Mouse (Mus musculus): ENCODE measurements around the gene Alyref.
"Not testable (repeated sequence)": the region's sequence is repeated elsewhere in the genome, so short reads cannot be mapped to it uniquely, and the experiment has no call there.

Gene Alyref

GRCm38 (mm10) chr11:120575046-120575445 lies 23.1 kb downstream of the Alyref start:
- no peak for DNase-seq (ENCODE audit: extremely low read depth, low read depth, low spot score)

DNA sequence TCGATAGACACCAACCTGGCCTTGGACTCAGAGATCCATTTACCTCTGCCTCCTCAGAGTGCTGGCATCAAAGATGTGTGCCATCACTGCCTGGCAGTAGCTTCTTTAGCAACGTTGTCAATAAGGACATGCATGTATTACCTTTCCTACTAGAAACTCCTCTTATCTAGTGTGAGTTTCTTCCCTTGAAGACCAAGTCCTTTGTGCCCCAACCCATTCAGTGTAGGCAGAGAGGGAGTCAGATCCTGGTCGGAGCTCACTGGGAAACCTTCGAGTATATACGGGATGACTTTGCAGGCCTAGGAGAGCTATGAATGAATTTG lies 23.9 kb downstream of the Alyref start:
- no peak for DNase-seq (ENCODE audit: extremely low read depth, low read depth, low spot score)

DNA sequence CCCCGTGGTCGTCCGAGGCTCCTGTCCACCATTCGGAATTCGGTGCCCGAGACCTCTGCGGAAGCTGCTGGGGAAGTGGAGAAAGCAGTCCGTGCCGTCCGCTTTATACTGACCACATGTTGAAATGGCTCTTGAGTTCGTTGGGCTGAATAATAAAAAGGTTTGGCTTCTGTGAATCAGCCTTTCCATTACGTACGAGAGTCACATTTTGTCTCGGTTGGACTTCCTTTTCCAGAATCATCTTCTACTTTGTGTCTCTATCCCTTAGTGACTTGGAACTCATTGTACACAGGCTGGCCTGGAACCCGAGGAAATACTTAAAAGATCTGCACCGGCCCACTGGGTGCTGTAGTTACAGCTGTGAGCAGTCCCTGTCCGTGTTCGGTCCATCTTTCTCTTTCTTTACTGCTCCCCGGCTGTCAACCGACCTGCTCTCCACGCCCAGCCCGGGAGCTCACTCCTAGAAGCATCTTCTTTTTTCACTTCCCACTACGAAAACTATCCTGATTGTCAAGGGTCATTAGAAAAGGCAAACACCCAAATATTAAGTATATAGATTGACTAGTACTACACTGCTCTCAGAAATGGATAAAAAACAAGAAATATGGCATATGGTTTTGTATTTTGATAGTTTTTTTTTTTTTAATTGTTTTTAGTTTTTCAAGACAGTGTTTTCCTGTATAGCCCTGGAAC lies 24.4 kb downstream of the Alyref start:
- DNase-seq (ENCODE audit: extremely low read depth, low read depth, low spot score), result no peak

DNA sequence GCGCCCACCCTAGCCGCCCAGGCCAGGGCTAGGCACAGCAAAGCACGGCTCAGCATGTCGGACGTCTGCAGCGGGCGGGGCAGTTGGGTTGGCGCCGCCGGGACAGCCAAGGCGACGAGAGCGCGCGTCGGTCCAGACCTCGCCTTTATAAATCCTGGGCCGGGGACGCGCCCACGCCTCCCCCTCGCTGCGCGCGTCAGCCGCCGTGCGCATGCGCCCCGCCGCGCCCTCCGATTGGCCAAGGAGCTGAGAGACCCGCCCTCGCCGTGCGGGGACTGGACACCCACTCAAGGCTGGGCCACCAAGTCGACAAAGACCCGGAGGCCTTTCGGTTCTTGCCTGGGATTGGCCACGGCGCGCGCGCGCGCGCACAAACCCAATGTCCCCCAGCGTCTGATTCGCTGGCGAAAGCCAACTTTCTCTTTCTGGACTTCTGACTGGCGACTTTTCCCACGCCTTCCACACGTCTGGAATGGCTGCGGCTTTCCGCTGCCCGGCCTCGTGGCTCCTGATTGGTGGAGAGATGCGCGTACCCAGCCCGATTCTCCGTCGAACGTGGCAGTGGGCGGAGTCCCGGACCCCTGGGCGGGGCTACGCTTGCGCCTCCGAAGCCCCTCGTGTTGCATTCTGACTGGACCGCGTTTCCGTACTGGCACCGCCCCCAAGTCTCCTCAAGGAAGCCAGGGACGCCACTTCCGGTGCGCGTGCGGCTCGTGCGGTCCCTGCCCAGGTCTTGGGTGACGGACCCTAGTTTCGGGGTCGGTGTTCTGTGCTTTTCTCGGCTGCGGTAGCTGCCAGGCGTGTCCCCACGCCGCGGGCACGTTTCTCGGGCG lies 25.2 kb downstream of the Alyref start, which contains the start of gene P4hb:
TSS of gene P4hb (minus strand) at position 502 of the 833 bp plus-strand sequence.
- peak; percentile 87 for DNase-seq (ENCODE audit: extremely low read depth, low read depth, low spot score)

- DNase-seq (ENCODE audit: extremely low read depth, low read depth, low spot score), result no peak
These were observed 25.8 kb downstream of the Alyref start for GRCm38 (mm10) chr11:120572417-120572751.

GRCm38 (mm10) chr11:120571754-120572416 lies 26.3 kb downstream of the Alyref start:
- no peak for DNase-seq (ENCODE audit: extremely low read depth, low read depth, low spot score)

GRCm38 (mm10) chr11:120571122-120571521 lies 27.0 kb downstream of the Alyref start:
- peak; percentile 68 for DNase-seq (ENCODE audit: extremely low read depth, low read depth, low spot score)

- no peak for DNase-seq (ENCODE audit: extremely low read depth, low read depth, low spot score)
These were observed 29.8 kb downstream of the Alyref start for GRCm38 (mm10) chr11:120568324-120568723.

DNA sequence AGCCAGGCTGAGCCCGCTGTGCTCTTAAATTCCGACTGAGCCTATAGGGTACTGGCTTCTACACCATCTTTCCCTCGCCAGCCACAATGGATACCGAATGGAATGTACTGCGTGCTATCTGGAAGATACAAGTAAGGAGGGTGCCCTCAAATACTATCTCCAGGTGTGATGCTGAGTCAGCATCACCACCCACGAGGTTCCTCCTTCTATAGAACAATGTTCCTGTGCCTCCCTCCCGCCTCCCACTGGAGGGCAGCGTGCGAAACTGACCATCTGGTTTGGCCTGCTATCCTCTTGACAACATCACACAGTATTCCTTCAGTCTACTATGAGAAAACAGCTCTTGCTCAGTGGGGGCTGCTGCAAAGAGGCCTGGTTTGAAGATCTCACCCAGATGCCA lies 33.1 kb downstream of the Alyref start:
- DNase-seq (ENCODE audit: extremely low read depth, low read depth, low spot score), result no peak

DNA sequence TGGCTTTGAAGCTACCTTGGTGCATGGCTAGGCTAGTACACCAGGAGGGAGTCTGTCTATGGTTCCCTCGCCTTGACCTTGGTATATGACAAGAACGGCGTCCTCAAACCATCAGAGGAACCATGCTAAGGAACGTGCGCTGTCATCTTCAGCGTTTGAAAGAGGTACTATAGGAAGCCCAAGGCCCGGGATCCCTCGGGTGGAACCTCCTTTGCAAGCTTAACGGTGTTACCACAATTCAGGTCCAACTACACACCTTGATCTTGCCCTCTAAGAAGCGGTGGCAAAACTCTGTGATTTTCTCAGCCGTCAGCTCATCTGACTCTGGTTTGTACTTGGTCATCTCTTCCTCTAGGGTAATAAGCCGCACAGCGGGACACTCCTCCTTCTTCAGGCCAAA lies 35.2 kb downstream of the Alyref start:
- no peak for DNase-seq (ENCODE audit: extremely low read depth, low read depth, low spot score)

GRCm38 (mm10) chr11:120560952-120561728 lies 37.0 kb downstream of the Alyref start:
- no peak for DNase-seq (ENCODE audit: extremely low read depth, low read depth, low spot score)

- not testable (repeated sequence) for DNase-seq (ENCODE audit: extremely low read depth, low read depth, low spot score)
These were observed 39.3 kb downstream of the Alyref start for GRCm38 (mm10) chr11:120558843-120559242.

DNA sequence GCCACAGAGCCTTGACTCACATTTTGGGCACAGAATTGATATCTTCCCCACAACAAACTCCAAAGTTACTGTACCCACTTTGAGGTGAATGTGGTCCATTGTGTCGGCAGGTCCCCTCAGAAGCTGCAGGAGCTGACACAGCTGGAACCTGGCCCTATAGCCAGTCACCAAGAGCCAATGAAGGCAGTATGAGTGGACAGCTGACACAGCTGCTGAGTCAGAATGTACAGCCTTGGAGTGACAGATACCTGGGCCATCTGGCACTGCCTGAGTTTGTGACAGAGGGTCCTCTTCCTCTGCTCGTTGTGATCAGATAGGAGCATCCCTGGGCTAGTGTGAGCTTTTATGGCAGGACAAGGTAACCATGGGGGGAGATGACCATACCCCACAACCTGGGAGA lies 42.9 kb downstream of the Alyref start:
- no peak for DNase-seq (ENCODE audit: extremely low read depth, low read depth, low spot score)

DNA sequence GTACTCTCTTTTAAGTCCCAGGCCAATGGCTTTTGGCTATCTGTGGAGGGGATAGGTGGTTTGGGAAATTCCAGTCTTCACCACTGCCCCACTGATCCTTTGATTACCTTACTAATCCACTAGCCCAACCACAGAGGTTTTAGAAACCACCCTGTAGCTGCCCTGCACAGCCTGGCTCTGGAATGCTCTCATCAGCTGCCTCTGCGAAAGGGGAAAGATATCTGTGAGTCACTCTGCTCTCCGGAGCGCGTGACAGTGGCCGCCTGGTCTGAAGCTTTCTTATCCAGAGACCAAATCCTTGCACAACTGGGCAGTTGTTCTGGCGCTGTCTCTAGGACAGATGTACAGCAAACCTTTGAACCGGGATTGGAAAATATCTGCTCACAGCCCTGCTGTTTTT lies 43.3 kb downstream of the Alyref start:
- no peak for DNase-seq (ENCODE audit: extremely low read depth, low read depth, low spot score)

GRCm38 (mm10) chr11:120552736-120553135 lies 45.4 kb downstream of the Alyref start:
- DNase-seq (ENCODE audit: extremely low read depth, low read depth, low spot score), result no peak

GRCm38 (mm10) chr11:120550810-120551440 lies 47.2 kb downstream of the Alyref start, which contains the start of gene Ppp1r27:
Ppp1r27 (minus strand) TSS chr11:120551132.
- DNase-seq (ENCODE audit: extremely low read depth, low read depth, low spot score), result no peak

DNA sequence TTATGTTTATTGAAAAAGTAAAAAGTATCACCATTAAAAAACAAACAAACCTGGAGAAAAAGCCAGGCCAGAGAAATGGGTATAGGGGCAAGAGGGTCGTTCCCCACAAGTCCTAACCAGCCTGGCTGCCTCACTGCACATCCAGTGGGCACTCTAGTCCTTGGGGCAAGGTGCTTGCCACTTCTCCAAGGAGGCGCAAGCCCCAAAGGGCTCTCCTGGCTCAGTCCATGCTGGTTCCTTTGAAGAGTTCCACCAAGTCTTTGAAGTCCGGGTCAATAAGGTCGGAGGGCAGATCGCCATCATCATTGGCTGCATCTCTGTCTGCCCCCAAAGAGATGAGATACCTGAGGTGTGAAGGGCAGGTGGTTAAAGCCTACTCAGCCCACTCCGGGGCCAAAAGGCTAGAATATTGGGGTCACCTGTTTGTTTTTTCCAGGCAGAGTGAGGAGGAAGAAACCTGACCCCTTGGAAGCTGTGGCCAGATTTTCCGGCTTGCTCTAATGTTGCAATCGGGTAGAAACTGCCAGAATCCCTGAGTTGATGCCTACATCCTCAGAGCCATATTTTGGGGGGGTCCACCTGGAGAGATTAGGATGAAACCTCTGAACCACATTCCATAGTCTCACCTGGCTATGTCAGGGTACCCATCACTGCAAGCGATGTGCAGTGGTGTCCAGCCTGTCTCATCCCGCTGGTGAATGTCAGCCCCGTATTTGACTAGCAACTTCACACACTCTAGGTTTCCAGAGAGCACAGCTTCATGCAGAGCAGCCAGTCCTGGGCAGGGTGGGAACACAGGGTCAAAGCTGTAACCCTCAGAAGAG lies 48.0 kb downstream of the Alyref start:
- DNase-seq (ENCODE audit: extremely low read depth, low read depth, low spot score), result no peak

DNA sequence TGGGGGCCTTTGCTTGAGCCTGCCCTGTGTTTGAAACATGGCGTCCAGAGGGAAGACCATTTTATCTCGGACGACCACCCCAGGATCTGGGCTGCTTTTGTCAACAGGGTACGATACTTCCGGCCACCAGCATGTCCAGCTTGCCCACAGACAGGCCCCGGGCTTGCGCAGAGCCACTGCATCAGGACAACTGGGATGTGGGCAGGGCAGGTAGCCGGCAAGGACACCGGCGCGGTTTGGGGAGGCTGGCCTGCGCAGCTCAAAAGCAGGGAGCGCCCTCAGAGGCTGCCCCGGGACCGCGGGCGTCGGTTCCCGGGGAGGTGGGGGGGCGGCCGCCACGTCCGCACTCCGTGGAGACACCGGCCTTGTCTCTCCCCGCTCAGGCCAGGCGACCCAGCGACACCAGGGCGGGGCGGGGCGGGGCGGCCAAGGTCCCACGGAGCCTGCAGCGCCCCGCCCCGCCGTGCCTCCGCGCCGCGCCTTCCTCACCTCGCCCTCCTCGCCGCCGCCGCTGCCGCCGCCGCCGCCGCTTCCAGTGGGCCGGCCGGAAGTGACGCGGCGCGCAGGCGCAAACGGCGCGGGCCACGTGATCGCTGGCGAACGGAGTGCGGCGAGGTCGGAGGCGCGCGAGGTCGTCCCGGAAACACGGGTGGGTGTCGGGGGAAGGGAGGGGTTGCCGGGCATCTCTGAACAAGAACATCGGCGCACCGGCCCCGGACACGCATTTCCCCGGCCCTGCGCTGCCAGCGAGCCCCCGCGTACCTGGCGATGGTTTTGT lies 48.8 kb downstream of the Alyref start, which contains the start of gene Mcrip1:
TSS of gene Mcrip1 (minus strand) at position 560 of the 778 bp plus-strand sequence.
- DNase-seq (ENCODE audit: extremely low read depth, low read depth, low spot score), result no peak

GRCm38 (mm10) chr11:120548786-120549167 lies 49.4 kb downstream of the Alyref start:
- DNase-seq (ENCODE audit: extremely low read depth, low read depth, low spot score), result no peak
